Mouse (Mus musculus): ENCODE measurements around the gene Gabrb1. TPM values are rescaled to one million over a fixed set of nuclear protein-coding genes. Genes with fewer than 3 reads are reported as not detected.

Gene Gabrb1
- total RNA-seq, 1 experiment, result 0.04 TPM

GRCm38 (mm10) chr5:71761105-71761504 lies 103.2 kb downstream of the Gabrb1 start:
- Histone ChIP-seq H3K4me1 (ENCODE audit: control insufficient read depth in 2 of 2, insufficient read depth in 2 of 2, low read length in 2 of 2, poor library complexity in 1 of 2) (no peaks in the 10 kb centered on the region), H3K9me3 (ENCODE audit: control insufficient read depth, insufficient read depth, low read depth, low read length) (no peaks in the 10 kb centered on the region), H3K9ac (ENCODE audit: insufficient read depth, low read depth, low read length, poor library complexity, severe bottlenecking) (no peak overlapping the region), H3K4me3 (ENCODE audit: insufficient read depth in 1 of 2, low read depth in 1 of 2, low read length in 2 of 2, poor library complexity in 1 of 2, severe bottlenecking in 1 of 2) (no peak overlapping the region), H3K27ac (ENCODE audit: insufficient read depth, low read depth, low read length, poor library complexity, severe bottlenecking) (no peak overlapping the region), H3K36me3 (ENCODE audit: control insufficient read depth, insufficient read depth, low read length, poor library complexity, severe bottlenecking) (no peaks in the 10 kb centered on the region)
- DNase-seq (ENCODE audit: low read depth, low spot score), result no peak
- TF ChIP-seq MAFK (IDR thresholded peaks at IDR 0.05; ENCODE audit: insufficient read depth, low read depth, low read length) (no peak), CHD2 (IDR thresholded peaks at IDR 0.05; ENCODE audit: low read depth, low read length) (no peak), HCFC1 (IDR thresholded peaks at IDR 0.05; ENCODE audit: borderline replicate concordance, insufficient read depth, low read length) (no peak), ZNF384 (IDR thresholded peaks at IDR 0.05; ENCODE audit: low read depth, low read length) (no peak), ZC3H11A (IDR thresholded peaks at IDR 0.05; ENCODE audit: borderline replicate concordance, low read depth, low read length) (no peak)
- in situ Hi-C loops (cut with MboI; ENCODE audit: low sequenced_read_pairs in 2 of 2, unreplicated experiment in 2 of 2), result no loop called here

GRCm38 (mm10) chr5:71781514-71782179 lies 123.7 kb downstream of the Gabrb1 start:
- Histone ChIP-seq H3K9ac (ENCODE audit: insufficient read depth, low read depth, low read length, poor library complexity, severe bottlenecking) (no peak overlapping the region), H3K9me3 (ENCODE audit: control insufficient read depth, insufficient read depth, low read depth, low read length) (no peaks in the 10 kb centered on the region), H3K36me3 (ENCODE audit: control insufficient read depth, insufficient read depth, low read length, poor library complexity, severe bottlenecking) (no peaks in the 10 kb centered on the region), H3K4me3 (ENCODE audit: insufficient read depth in 1 of 2, low read depth in 1 of 2, low read length in 2 of 2, poor library complexity in 1 of 2, severe bottlenecking in 1 of 2) (no peak overlapping the region), H3K27ac (ENCODE audit: insufficient read depth, low read depth, low read length, poor library complexity, severe bottlenecking) (no peak overlapping the region), H3K4me1 (ENCODE audit: control insufficient read depth in 2 of 2, insufficient read depth in 2 of 2, low read length in 2 of 2, poor library complexity in 1 of 2) (no peaks in the 10 kb centered on the region)
- no peak for DNase-seq (ENCODE audit: low read depth, low spot score)
- in situ Hi-C loops (cut with MboI; ENCODE audit: low sequenced_read_pairs in 2 of 2, unreplicated experiment in 2 of 2), result no loop called here
- TF ChIP-seq ZNF384 (IDR thresholded peaks at IDR 0.05; ENCODE audit: low read depth, low read length), result no peak
- TF ChIP-seq MAFK (IDR thresholded peaks at IDR 0.05; ENCODE audit: insufficient read depth, low read depth, low read length), result no peak
- no peak for TF ChIP-seq ZC3H11A (IDR thresholded peaks at IDR 0.05; ENCODE audit: borderline replicate concordance, low read depth, low read length)
- no peak for TF ChIP-seq HCFC1 (IDR thresholded peaks at IDR 0.05; ENCODE audit: borderline replicate concordance, insufficient read depth, low read length)
- TF ChIP-seq CHD2 (IDR thresholded peaks at IDR 0.05; ENCODE audit: low read depth, low read length), result no peak

- Histone ChIP-seq H3K4me1 (ENCODE audit: control insufficient read depth in 2 of 2, insufficient read depth in 2 of 2, low read length in 2 of 2, poor library complexity in 1 of 2) (no peaks in the 10 kb centered on the region), H3K9me3 (ENCODE audit: control insufficient read depth, insufficient read depth, low read depth, low read length) (no peaks in the 10 kb centered on the region), H3K36me3 (ENCODE audit: control insufficient read depth, insufficient read depth, low read length, poor library complexity, severe bottlenecking) (no peaks in the 10 kb centered on the region), H3K9ac (ENCODE audit: insufficient read depth, low read depth, low read length, poor library complexity, severe bottlenecking) (no peak overlapping the region), H3K27ac (ENCODE audit: insufficient read depth, low read depth, low read length, poor library complexity, severe bottlenecking) (no peak overlapping the region), H3K4me3 (ENCODE audit: insufficient read depth in 1 of 2, low read depth in 1 of 2, low read length in 2 of 2, poor library complexity in 1 of 2, severe bottlenecking in 1 of 2) (no peak overlapping the region)
- TF ChIP-seq MAFK (IDR thresholded peaks at IDR 0.05; ENCODE audit: insufficient read depth, low read depth, low read length), result no peak
- TF ChIP-seq ZC3H11A (IDR thresholded peaks at IDR 0.05; ENCODE audit: borderline replicate concordance, low read depth, low read length), result no peak
- no peak for TF ChIP-seq ZNF384 (IDR thresholded peaks at IDR 0.05; ENCODE audit: low read depth, low read length)
- TF ChIP-seq HCFC1 (IDR thresholded peaks at IDR 0.05; ENCODE audit: borderline replicate concordance, insufficient read depth, low read length), result no peak
- TF ChIP-seq CHD2 (IDR thresholded peaks at IDR 0.05; ENCODE audit: low read depth, low read length), result no peak
- no peak for DNase-seq (ENCODE audit: low read depth, low spot score)
- in situ Hi-C loops (cut with MboI; ENCODE audit: low sequenced_read_pairs in 2 of 2, unreplicated experiment in 2 of 2), result no loop called here
Observed at GRCm38 (mm10) chr5:71822862-71823261, 164.9 kb downstream of the Gabrb1 start.

- in situ Hi-C loops (cut with MboI; ENCODE audit: low sequenced_read_pairs in 2 of 2, unreplicated experiment in 2 of 2), result no loop called here
- Histone ChIP-seq H3K9me3 (ENCODE audit: control insufficient read depth, insufficient read depth, low read depth, low read length) (no peaks in the 10 kb centered on the region), H3K4me3 (ENCODE audit: insufficient read depth in 1 of 2, low read depth in 1 of 2, low read length in 2 of 2, poor library complexity in 1 of 2, severe bottlenecking in 1 of 2) (no peak overlapping the region), H3K4me1 (ENCODE audit: control insufficient read depth in 2 of 2, insufficient read depth in 2 of 2, low read length in 2 of 2, poor library complexity in 1 of 2) (no peaks in the 10 kb centered on the region), H3K27ac (ENCODE audit: insufficient read depth, low read depth, low read length, poor library complexity, severe bottlenecking) (no peak overlapping the region), H3K9ac (ENCODE audit: insufficient read depth, low read depth, low read length, poor library complexity, severe bottlenecking) (no peak overlapping the region), H3K36me3 (ENCODE audit: control insufficient read depth, insufficient read depth, low read length, poor library complexity, severe bottlenecking) (no peaks in the 10 kb centered on the region)
- TF ChIP-seq CHD2 (IDR thresholded peaks at IDR 0.05; ENCODE audit: low read depth, low read length) (no peak), MAFK (IDR thresholded peaks at IDR 0.05; ENCODE audit: insufficient read depth, low read depth, low read length) (no peak), ZNF384 (IDR thresholded peaks at IDR 0.05; ENCODE audit: low read depth, low read length) (no peak), HCFC1 (IDR thresholded peaks at IDR 0.05; ENCODE audit: borderline replicate concordance, insufficient read depth, low read length) (no peak), ZC3H11A (IDR thresholded peaks at IDR 0.05; ENCODE audit: borderline replicate concordance, low read depth, low read length) (no peak)
- no peak for DNase-seq (ENCODE audit: low read depth, low spot score)
Observed at GRCm38 (mm10) chr5:71828342-71828741, 170.4 kb downstream of the Gabrb1 start.

Data from ES-E14 (cell line).